Mouse (Mus musculus) layer of hippocampus, adult 9-11 months (tissue): ENCODE results near the gene Adtrp.

Experiments used
- DNase-seq: peaks from one replicate; pipeline ENCODE4 v3.0.0; 2022

Gene Adtrp

GRCm38 (mm10) chr13:41827581-41827980 lies 19.9 kb downstream of the Adtrp start:
- no peak for DNase-seq

DNA sequence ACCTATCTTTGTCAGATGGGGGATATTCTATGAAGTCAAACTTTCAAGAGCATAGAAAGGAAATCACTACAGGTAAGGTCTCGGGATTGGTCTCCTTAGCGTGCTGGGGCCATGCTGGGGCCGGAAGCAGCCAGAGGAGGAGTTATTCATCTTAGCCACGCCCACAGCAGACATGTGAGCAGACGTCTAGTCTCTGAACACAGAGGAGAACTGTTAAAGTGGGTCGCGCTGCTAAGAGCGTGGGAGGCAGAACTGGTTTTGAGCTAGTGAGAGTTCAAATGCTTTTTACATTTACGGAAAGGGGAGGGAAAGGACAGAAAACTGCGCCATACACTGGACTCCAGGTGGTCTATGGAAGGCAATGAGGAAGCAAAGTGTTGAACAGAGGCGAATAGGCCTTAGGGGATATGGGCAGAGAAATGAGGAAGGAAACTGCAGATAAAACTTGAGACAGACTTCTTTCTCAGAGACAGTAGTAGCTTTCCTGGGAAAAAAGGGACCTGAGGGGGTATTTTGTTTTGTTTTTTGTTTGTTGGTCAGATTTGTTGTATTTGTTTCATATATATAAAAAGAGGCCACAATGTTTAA lies 22.0 kb downstream of the Adtrp start:
- no peak for DNase-seq

DNA sequence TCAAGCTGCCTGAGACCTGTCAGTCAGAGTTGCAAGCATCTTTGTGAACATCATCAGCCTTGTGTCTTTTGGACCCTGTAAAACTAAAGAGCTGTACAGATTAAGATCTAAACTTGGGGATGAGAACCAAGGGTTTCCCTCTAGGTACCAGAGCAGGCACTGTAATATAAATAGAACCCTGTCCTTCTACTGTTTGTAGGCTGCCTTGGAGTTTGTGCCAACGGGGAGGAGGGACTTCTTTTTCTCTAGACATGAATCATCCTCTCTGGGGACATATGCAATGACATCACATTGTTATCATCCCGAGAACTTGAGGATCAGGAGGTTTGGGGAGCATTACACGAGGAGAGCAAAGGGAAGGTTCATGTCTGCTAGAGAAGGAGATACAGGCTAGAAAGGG lies 24.4 kb downstream of the Adtrp start:
- DNase-seq = peak; percentile 38

GRCm38 (mm10) chr13:41822617-41823016 lies 24.9 kb downstream of the Adtrp start:
- peak; percentile 72 for DNase-seq

GRCm38 (mm10) chr13:41822091-41822490 lies 25.4 kb downstream of the Adtrp start:
- DNase-seq = no peak

DNA sequence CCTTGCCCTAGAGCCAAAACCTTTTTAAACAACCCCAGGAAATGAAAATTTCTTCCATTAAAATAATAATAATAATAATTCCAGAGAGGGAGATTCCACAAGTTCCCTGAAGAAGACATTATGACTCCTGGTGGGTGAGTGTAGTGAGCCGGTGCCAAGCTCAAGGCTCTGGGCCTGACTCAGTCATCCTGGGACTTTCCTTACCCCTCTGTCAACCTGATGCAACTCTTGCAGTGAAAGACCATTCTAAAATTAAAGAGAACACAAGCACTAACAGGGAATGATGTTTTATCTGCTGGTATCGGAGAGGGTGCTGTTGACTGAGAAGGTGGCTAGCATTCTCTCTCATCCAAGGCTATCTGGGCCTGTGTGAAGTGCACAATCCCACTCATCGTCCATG lies 26.5 kb downstream of the Adtrp start:
- no peak for DNase-seq

GRCm38 (mm10) chr13:41819918-41820317 lies 27.6 kb downstream of the Adtrp start:
- DNase-seq = peak; percentile 41

DNA sequence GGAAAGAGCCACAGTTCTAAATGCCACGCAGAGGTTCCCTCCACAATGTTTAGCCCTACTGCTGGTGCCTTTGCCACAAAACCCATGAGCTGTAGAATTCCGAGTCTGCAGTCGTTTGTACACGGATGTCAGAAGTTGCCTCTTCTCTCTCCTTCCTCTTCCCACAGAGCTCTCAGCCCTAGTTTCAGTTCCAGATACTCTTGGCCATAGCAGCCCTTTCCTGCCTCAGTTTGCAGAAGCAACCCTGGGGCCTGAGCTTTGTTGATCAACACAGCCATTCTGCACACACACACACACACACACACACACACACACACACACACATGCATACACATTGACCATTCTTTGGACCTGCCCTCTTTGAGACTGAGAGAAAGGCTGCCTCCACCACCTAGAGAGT lies 28.0 kb downstream of the Adtrp start:
- peak; percentile 59 for DNase-seq

DNA sequence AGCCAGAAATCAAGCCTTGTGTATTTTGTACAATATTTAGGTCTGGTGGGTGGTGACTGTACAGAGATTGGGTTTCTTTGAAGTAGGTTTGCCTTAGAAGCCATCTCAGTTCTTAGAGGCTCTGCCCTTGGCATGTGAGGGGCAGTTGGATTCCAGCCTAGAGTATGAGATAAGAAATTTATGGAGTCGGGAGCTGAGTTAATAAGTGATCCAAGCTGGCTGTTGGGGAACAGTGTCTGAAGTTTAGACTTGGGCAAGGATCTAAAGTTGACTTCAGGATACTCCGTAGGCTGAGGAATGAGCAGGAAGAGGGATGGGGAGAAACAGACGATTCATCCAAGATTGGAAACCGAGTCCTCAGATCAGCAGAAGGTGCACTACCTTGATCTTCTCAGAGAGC lies 29.9 kb downstream of the Adtrp start:
- no peak for DNase-seq

- DNase-seq = no peak
These were observed 30.8 kb downstream of the Adtrp start for GRCm38 (mm10) chr13:41816643-41817042.

DNA sequence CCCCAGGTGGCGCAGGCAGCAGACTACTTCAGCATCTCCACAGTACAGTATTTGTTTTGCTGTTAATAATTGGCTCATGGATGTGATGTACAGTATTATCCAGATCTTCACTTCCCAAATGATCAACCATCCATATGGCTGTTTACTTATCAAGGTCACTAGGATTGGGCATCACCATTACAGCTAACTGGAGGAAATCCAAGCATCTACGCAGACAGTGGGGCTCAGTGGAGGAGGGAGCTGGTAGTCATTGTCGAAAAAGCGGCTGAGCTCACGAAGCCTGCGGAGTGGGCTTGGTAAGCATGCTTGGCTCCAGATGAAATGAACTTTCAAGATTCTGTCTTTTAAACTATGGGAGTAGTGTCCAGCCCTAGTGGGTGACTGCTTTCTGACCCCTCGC lies 36.7 kb downstream of the Adtrp start:
- no peak for DNase-seq

DNA sequence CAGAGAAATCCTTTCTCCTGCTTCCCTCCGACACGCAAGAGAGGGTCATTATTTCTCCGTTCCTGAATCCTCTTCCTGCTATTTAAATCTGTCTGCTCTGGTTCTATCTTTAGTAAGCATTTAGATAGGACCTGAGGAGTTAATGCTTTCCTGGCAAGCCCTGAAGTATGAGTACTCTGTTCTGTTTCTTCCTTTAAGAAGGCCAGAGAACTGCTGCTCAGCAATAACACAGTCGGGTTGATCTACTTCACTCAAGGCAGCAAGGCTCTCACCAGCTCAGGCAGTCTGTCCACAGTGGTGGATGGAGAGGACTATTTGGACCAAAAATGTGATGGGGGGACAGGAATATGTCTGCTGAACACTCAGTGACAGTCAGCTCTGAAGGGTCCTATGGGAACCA lies 39.7 kb downstream of the Adtrp start:
- no peak for DNase-seq

DNA sequence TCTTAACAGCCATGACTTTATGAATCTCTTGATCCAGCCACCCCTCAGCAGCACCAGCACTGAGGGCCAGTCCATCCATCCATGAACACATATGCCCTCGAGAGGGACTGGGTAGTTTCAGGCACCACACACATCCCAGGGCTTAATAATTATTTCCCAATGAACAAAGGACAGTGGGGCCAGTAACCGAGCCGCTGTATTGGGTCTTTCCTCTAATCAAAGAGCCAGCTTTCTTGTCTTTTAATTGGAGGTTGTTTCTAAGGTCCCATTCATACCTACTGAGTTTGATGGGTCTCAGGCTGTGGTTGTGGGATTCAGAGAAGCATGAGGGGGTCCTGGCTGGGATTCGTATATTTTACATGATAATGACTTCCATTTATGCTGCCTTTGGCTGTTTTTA lies 40.2 kb downstream of the Adtrp start:
- no peak for DNase-seq

DNA sequence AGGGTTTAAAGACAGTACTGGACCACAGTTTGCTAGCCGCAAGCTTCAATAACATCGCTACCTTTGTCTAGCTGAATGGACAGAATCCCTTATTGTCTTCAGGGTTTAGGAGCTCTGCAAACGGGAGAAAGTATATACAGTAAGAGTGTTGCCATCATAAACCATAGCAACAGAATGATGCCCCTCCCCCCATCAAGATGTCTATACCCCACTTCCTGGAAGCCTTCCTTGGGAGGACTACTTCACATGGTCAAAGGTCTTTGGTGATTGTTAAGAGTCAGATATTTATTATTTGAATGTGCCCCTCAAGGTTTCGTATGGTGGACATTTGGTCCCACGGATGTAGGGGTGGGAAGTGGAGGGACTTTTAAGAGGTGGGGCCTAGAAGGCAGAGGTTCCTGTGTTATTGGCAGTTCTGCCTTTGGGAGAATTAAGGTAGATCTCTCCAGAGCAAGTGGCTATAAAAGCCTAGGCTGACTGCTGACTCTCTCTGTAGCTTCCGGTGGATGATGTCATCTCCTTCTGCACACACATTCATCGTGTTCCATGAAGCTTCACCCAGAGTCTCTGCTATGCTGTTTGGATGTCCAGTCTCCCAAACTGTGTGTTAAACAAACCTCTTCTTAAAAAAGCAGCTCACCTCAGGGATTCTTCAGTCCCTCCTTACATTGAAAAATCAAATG lies 42.2 kb downstream of the Adtrp start:
- DNase-seq = no peak

DNA sequence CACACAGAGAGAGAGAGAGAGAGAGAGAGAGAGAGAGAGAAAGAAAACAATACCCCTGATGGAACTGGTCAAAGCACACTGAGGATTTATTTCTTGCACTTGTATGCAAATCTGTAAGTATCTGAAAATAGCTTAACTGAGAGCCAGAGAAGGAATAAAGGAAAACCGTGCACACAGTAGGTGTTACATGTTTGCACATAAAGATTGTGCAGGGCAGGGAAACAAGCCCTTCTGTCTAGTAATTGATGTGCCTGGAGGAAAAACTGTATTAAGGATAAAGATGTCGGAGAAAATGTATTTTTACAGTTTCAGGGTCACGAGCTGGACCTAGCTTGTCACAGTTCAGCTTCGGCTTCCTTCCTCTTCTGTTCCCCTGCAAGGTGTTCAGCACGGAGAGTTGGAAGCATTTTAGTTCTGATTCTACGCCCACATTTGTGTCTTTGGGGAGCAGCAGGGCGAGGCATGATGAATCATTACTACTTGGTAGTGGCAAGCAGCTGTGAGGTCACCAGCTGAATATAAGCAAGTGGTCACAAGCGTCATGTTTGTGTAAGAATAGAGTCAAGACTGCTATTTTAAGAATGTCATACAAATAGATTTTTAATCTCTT lies 43.7 kb downstream of the Adtrp start:
- DNase-seq = no peak

GRCm38 (mm10) chr13:41801177-41801636 lies 46.3 kb downstream of the Adtrp start:
- DNase-seq = peak; percentile 89

GRCm38 (mm10) chr13:41792849-41793248 lies 54.6 kb downstream of the Adtrp start:
- no peak for DNase-seq

DNA sequence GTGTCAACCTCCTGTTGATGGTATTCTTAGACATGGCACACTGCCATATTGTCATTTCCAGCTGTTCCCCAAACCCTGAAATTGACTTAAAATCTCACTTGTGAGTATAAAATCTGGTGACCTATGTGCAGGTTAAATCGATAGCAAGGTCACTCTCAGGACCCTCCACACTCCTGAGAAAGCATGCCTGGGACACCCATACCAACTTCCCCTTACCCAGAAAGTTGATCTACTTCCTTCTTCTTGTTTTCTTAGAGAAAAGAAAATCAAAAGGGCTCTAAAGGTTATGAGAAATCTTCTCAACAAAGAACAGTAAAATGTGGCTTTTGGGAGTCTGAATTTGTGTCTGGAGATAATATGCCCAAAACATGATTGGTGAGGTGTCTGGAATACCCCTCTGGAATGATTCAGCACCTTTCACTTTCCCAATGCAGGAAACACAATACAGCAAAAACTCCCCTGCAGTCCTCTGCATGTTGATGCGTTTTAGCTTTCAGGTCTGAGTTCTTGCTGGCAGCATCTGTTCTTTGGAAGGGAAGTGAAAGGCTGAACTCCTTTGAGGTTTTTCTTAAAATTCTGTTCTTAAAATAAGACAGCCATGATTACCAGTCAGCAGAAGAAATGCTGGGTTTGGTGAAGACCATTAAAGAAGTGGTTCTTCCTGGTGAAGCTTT lies 59.5 kb downstream of the Adtrp start:
- peak; percentile 36 for DNase-seq

DNA sequence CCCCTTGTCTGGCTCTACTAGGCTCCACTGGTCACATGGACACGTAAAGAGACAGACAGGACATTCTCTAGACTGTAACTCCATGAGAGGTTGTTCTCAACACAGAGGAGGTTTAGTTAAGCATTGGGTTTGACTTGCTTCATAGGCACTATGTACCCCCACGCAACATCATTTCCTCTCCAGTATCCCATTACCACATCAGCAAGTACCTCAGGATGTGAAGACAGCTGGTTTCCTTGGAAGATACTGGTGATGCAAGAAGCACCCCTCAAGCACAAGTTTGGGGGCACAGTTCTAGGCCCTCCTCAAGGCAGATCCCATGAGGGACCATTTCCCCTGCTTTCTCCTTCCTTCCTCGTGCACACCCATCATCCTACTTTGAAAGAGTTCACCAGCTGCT lies 60.8 kb downstream of the Adtrp start:
- no peak for DNase-seq

GRCm38 (mm10) chr13:41784889-41785701 lies 62.4 kb downstream of the Adtrp start:
- no peak for DNase-seq

GRCm38 (mm10) chr13:41780296-41780695 lies 67.2 kb downstream of the Adtrp start:
- DNase-seq = no peak

GRCm38 (mm10) chr13:41779603-41780180 lies 67.8 kb downstream of the Adtrp start:
- DNase-seq = no peak
